Mouse (Mus musculus) embryo, embryonic 10 days (tissue): ENCODE data around the gene Thnsl2.

ENCODE experiments used
- DNase-seq: peaks from one replicate; pipeline ENCODE4 v3.0.0-alpha.2; 2015; ENCODE audit warnings: low spot score

Thnsl2 gene

GRCm38 (mm10) chr6:71131038-71131437, 13.2 kb downstream of the Thnsl2 start:
- DNase-seq = no peak

GRCm38 (mm10) chr6:71130269-71130668, 14.0 kb downstream of the Thnsl2 start:
- DNase-seq = no peak

GRCm38 (mm10) chr6:71129071-71129470, 15.2 kb downstream of the Thnsl2 start:
- DNase-seq = peak; percentile 32

GRCm38 (mm10) chr6:71126290-71126689, 17.9 kb downstream of the Thnsl2 start:
- no peak for DNase-seq

GRCm38 (mm10) chr6:71125043-71125893, 19.0 kb downstream of the Thnsl2 start:
- DNase-seq = peak; percentile 82

GRCm38 (mm10) chr6:71119577-71120254, 24.5 kb downstream of the Thnsl2 start:
- DNase-seq = peak; percentile 14

- no peak for DNase-seq
Measured at GRCm38 (mm10) chr6:71111419-71112113, 32.7 kb downstream of the Thnsl2 start.

GRCm38 (mm10) chr6:71106170-71106945, 37.9 kb downstream of the Thnsl2 start:
- DNase-seq = peak; percentile 19

- DNase-seq = no peak
Measured at GRCm38 (mm10) chr6:71096126-71096525, 48.1 kb downstream of the Thnsl2 start.

GRCm38 (mm10) chr6:71094693-71095092, 49.5 kb downstream of the Thnsl2 start:
- DNase-seq = no peak

- DNase-seq = no peak
Measured at GRCm38 (mm10) chr6:71093686-71094085, 50.6 kb downstream of the Thnsl2 start.

GRCm38 (mm10) chr6:71090475-71090874, 53.8 kb downstream of the Thnsl2 start:
- no peak for DNase-seq

- no peak for DNase-seq
Measured at GRCm38 (mm10) chr6:71089735-71090134, 54.5 kb downstream of the Thnsl2 start.

- DNase-seq = no peak
Measured at GRCm38 (mm10) chr6:71088992-71089391, 55.2 kb downstream of the Thnsl2 start.

GRCm38 (mm10) chr6:71083441-71083840, 60.8 kb downstream of the Thnsl2 start:
- DNase-seq = no peak

- DNase-seq = no peak
Measured at GRCm38 (mm10) chr6:71082084-71082483, 62.2 kb downstream of the Thnsl2 start.

GRCm38 (mm10) chr6:71081230-71081629, 63.0 kb downstream of the Thnsl2 start:
- no peak for DNase-seq
